Mouse (Mus musculus): ENCODE results near the gene Glyctk. TPM values are rescaled to one million over a fixed set of nuclear protein-coding genes. Genes with fewer than 3 reads are reported as not detected.

Gene Glyctk
- 10 to 100 TPM in 1 of 2 experiments, 1 to 10 TPM in 1; 7.2 to 14.7 TPM for total RNA-seq (2023)

GRCm38 (mm10) chr9:106158037-106158491 lies at the start of gene Glyctk:
Glyctk (minus strand) TSS chr9:106158138.

GRCm38 (mm10) chr9:106202819-106203636 lies 45.1 kb upstream of the Glyctk start, which contains the start of gene Twf2:
Twf2 (plus strand) TSS chr9:106203108.

GRCm38 (mm10) chr9:106199535-106200272 lies 41.8 kb upstream of the Glyctk start, which contains the start of gene Ppm1m:
Ppm1m (minus strand) TSS chr9:106199746.

GRCm38 (mm10) chr9:106170556-106171345 lies 12.8 kb upstream of the Glyctk start, which contains the start of gene Wdr82:
Wdr82 (plus strand) TSS chr9:106170928.

Other genes with a start within 250 kb of the Glyctk start
- not detected for gene Col6a5, start 197.5 kb downstream of the Glyctk start, total RNA-seq (2023)
- not detected for gene Col6a4, start 61.4 kb downstream of the Glyctk start, total RNA-seq (2023)
- gene Wdr82, start 12.8 kb upstream of the Glyctk start, total RNA-seq (2023): 100 to 1,000 TPM; 147 to 149 TPM
- gene Ppm1m, start 41.6 kb upstream of the Glyctk start, total RNA-seq (2023): 10 to 100 TPM; 52.0 to 60.3 TPM
- 100 to 1,000 TPM; 124 to 127 TPM for gene Twf2, start 45.0 kb upstream of the Glyctk start, total RNA-seq (2023)
- gene Tlr9, start 64.5 kb upstream of the Glyctk start, total RNA-seq (2023): 1 to 10 TPM; 2.1 to 3.5 TPM
- 10 to 100 TPM; 45.1 to 45.2 TPM for gene Alas1, start 90.5 kb upstream of the Glyctk start, total RNA-seq (2023)
- gene Poc1a, start 122.9 kb upstream of the Glyctk start, total RNA-seq (2023): 1 to 10 TPM; 3.4 to 8.3 TPM
- 10 to 100 TPM; 37.8 to 49.4 TPM for gene Dusp7, start 210.5 kb upstream of the Glyctk start, total RNA-seq (2023)